24 mouse cellular contexts compared by ENCODE assay signal in genomic region chr12:108715854-108716253, GRCm38 (mm10). TPM values are rescaled to one million over a fixed set of nuclear protein-coding genes. Genes with fewer than 3 reads are reported as not detected.
DNase-seq lines count a peak whose midpoint lies in the region; ATAC-seq and TF ChIP-seq lines count a peak whose summit lies in the region.
"Had no signal": no experiment of that assay in that cellular context is flagged by ENCODE, and none has a peak within 500 bp of the region (broad histone marks: within the 10 kb centered on the region; RNA-seq: fewer than 3 reads in every experiment).

No protein-coding gene starts in this region.

- H3K27me3 ChIP-seq in heart, embryonic 10.5 days (ENCODE audit: insufficient read depth, poor library complexity, severe bottlenecking): no peaks in the 10 kb centered on the region
- H3K27me3 ChIP-seq in lung, postnatal 0 days (replicated peaks; ENCODE audit: insufficient read depth, low read length): no peaks in the 10 kb centered on the region
- no peaks in the 10 kb centered on the region for H3K27me3 ChIP-seq in stomach, postnatal 0 days (ENCODE audit: control insufficient read depth, insufficient read depth, low read length)
- H3K27me3 ChIP-seq: embryonic facial prominence, embryonic 13.5 days; embryonic facial prominence, embryonic 15.5 days; forebrain, embryonic 12.5 days had no signal

- H3K4me3 ChIP-seq in heart, embryonic 10.5 days: no peak overlapping the region
- no peak overlapping the region for H3K4me3 ChIP-seq in lung, postnatal 0 days (ENCODE audit: low read depth, low read length)
- H3K4me3 ChIP-seq in stomach, postnatal 0 days (ENCODE audit: low read depth, low read length): no peak overlapping the region
- H3K4me3 ChIP-seq: embryonic facial prominence, embryonic 13.5 days; embryonic facial prominence, embryonic 15.5 days; erythroblast, embryonic 14.5 days; forebrain, embryonic 10.5 days; forebrain, embryonic 12.5 days had no signal

- no peak overlapping the region for H3K4me2 ChIP-seq in lung, postnatal 0 days (replicated peaks; ENCODE audit: low read depth, low read length)
- no peak overlapping the region for H3K4me2 ChIP-seq in stomach, postnatal 0 days (replicated peaks; ENCODE audit: low read depth)
- H3K4me2 ChIP-seq: embryonic facial prominence, embryonic 13.5 days; embryonic facial prominence, embryonic 15.5 days; forebrain, embryonic 12.5 days had no signal

- H3K4me1 ChIP-seq in heart, embryonic 10.5 days: no peaks in the 10 kb centered on the region
- no peaks in the 10 kb centered on the region; the same call in 1 of the 2 replicates for H3K4me1 ChIP-seq in lung, postnatal 0 days (ENCODE audit: insufficient read depth, low read depth, low read length)
- H3K4me1 ChIP-seq in stomach, postnatal 0 days (replicated peaks; ENCODE audit: control insufficient read depth, insufficient read depth): no peaks in the 10 kb centered on the region
- H3K4me1 ChIP-seq: embryonic facial prominence, embryonic 13.5 days; embryonic facial prominence, embryonic 15.5 days; forebrain, embryonic 10.5 days; forebrain, embryonic 12.5 days had no signal

- H3K27ac ChIP-seq in heart, embryonic 10.5 days: no peak overlapping the region
- H3K27ac ChIP-seq in lung, postnatal 0 days (ENCODE audit: low read length): 0 out of 2 replicates have a peak overlapping the region, but pooled peaks have one; percentile 43
- H3K27ac ChIP-seq in stomach, postnatal 0 days (replicated peaks): no peak overlapping the region
- H3K27ac ChIP-seq: embryonic facial prominence, embryonic 13.5 days; embryonic facial prominence, embryonic 15.5 days; forebrain, embryonic 10.5 days; forebrain, embryonic 12.5 days had no signal

- peak; percentile 57 for DNase-seq in heart, embryonic 10.5 days (ENCODE audit: low spot score)
- no peak for DNase-seq in heart, postnatal 14 days
- DNase-seq in lung, postnatal 0 days (ENCODE audit: low spot score): no peak
- no peak for DNase-seq in lung, postnatal 36 days
- peak; percentile 10 for DNase-seq in stomach, postnatal 0 days (ENCODE audit: low spot score)
- DNase-seq: adrenal gland, adult 2 months; adrenal gland, postnatal 10 days; adrenal gland, postnatal 25 days; cerebellum, adult 11 months; cerebellum, adult 18-20 months; cerebellum, adult 8-10 months; cerebellum, adult 9-11 months; cerebellum, postnatal 14 days; cerebellum, postnatal 36 days; embryo, embryonic 11 days had no signal

- ATAC-seq in lung, postnatal 0 days: no peak
- no peak for ATAC-seq in stomach, postnatal 0 days (ENCODE audit: low FRiP score, low TSS enrichment)
- ATAC-seq in inflammation-experienced regulatory T-cells, adult 6 months: no peak
- ATAC-seq: forebrain, embryonic 14.5 days had no signal

- intact Hi-C loops in heart, postnatal 14 days (cut with DNase I): no loop called here

- 77% methylated on average over 5 of the region's 5 CpGs for WGBS in heart, embryonic 10.5 days
- 80% methylated on average over 5 of the region's 5 CpGs for WGBS in lung, postnatal 0 days
- 81% methylated on average over 5 of the region's 5 CpGs for WGBS in stomach, postnatal 0 days

- no peaks in the 10 kb centered on the region for H3K9me3 ChIP-seq in heart, embryonic 10.5 days
- H3K9me3 ChIP-seq in lung, postnatal 0 days (ENCODE audit: low read length): no peaks in the 10 kb centered on the region
- no peaks in the 10 kb centered on the region for H3K9me3 ChIP-seq in stomach, postnatal 0 days (ENCODE audit: control insufficient read depth, low read length)
- H3K9me3 ChIP-seq: embryonic facial prominence, embryonic 13.5 days; embryonic facial prominence, embryonic 15.5 days; forebrain, embryonic 10.5 days; forebrain, embryonic 12.5 days had no signal

- 0 out of 2 replicates have a peak, but pooled peaks cover 2% of the 10 kb centered on the region for H3K36me3 ChIP-seq in heart, embryonic 10.5 days
- H3K36me3 ChIP-seq in lung, postnatal 0 days (ENCODE audit: insufficient read depth, low read length): no peaks in the 10 kb centered on the region
- no peaks in the 10 kb centered on the region for H3K36me3 ChIP-seq in stomach, postnatal 0 days (ENCODE audit: control insufficient read depth, insufficient read depth, low read length)
- H3K36me3 ChIP-seq: embryonic facial prominence, embryonic 13.5 days; embryonic facial prominence, embryonic 15.5 days; forebrain, embryonic 10.5 days; forebrain, embryonic 12.5 days had no signal

- H3K9ac ChIP-seq in lung, postnatal 0 days (replicated peaks; ENCODE audit: low read depth): no peak overlapping the region
- no peak overlapping the region for H3K9ac ChIP-seq in stomach, postnatal 0 days (ENCODE audit: low read length)
- H3K9ac ChIP-seq: embryonic facial prominence, embryonic 13.5 days; embryonic facial prominence, embryonic 15.5 days; forebrain, embryonic 12.5 days had no signal

- no peak for TF ChIP-seq EP300 in lung, postnatal 0 days (IDR thresholded peaks at IDR 0.05)
- TF ChIP-seq EP300 in stomach, postnatal 0 days (optimal IDR thresholded peaks at IDR 0.05): no peak

- no peak for TF ChIP-seq CTCF in lung, postnatal 0 days (IDR thresholded peaks at IDR 0.05)
- no peak for TF ChIP-seq CTCF in stomach, postnatal 0 days (IDR thresholded peaks at IDR 0.05; ENCODE audit: low read depth)

RNA-seq across cellular contexts. Expression of gene Degs2, which starts 13.7 kb away (rescaled TPM):
- polyA plus RNA-seq in heart, embryonic 10.5 days (2016; fragmentation: Nextera tagmentation; extraction: Ambion mirVana): 0.39 and 0.94 TPM in 2 replicates
- under 1 TPM; 0.27 to 0.81 TPM for total RNA-seq in heart, postnatal 14 days (2021)
- 0.74 and 0.75 TPM in 2 replicates for polyA plus RNA-seq in lung, postnatal 0 days (2015; fragmentation: Nextera tagmentation; extraction: Ambion mirVana)
- 172 and 174 TPM in 2 replicates for polyA plus RNA-seq in stomach, postnatal 0 days (2015; fragmentation: Nextera tagmentation; extraction: Ambion mirVana)
- 1 to 10 TPM; 2.1 to 9.6 (median 8.8) TPM for polyA plus RNA-seq in inflammation-experienced regulatory T-cells, adult 6 months (2017; shearing (Covaris generic))
- total RNA-seq: adrenal gland, postnatal 10 days; adrenal gland, postnatal 25 days; common myeloid progenitor, adult 5-6 weeks; MEL had no signal
- polyA plus RNA-seq: erythroblast, embryonic 14.5 days had no signal

Comparison
In these comparisons a context has a peak if more than half of its experiments do, and no peak if none do; other contexts are left out.
1. DNase-seq: peak in heart, embryonic 10.5 days (single experiment) and stomach, postnatal 0 days (single experiment); none in heart, postnatal 14 days (0 of 2), lung, postnatal 0 days (single experiment) and lung, postnatal 36 days (single experiment).
2. RNA of gene Degs2, which starts 13.7 kb away (polyA plus RNA-seq): 172 to 174 TPM in stomach, postnatal 0 days; 2.1 to 9.6 TPM in inflammation-experienced regulatory T-cells, adult 6 months, 0.39 to 0.94 TPM in heart, embryonic 10.5 days and 0.74 to 0.75 TPM in lung, postnatal 0 days; every median in the first group is over 10 times any median in the second.